Mouse (Mus musculus) heart, embryonic 10.5 days (tissue): ENCODE data around the gene Tarbp2. TPM values are rescaled to one million over a fixed set of nuclear protein-coding genes. Genes with fewer than 3 reads are reported as not detected.
A peak's percentile ranks its signal among the peaks of the same experiment; 100 is the strongest.

Experiments used
- DNase-seq: peaks from one replicate; pipeline ENCODE4 v3.0.0-alpha.2; 2017; ENCODE audit warnings: low spot score
- H3K27ac ChIP-seq: fragments of 300-500 bp; sonication (generic); 2 replicates; pipeline ENCODE4 v1.5.1; 2016; ENCODE audit warnings: mild to moderate bottlenecking
- H3K27me3 ChIP-seq: fragments of 300-500 bp; sonication (generic); 2 replicates; pipeline ENCODE4 v1.6.1; 2016; ENCODE audit warnings: mild to moderate bottlenecking; ENCODE audit not compliant: poor library complexity, insufficient read depth, severe bottlenecking
- H3K36me3 ChIP-seq: fragments of 300-500 bp; sonication (generic); 2 replicates; pipeline ENCODE4 v1.6.1; 2016; ENCODE audit warnings: mild to moderate bottlenecking, moderate library complexity
- H3K4me1 ChIP-seq: fragments of 300-500 bp; sonication (generic); 2 replicates; pipeline ENCODE4 v1.6.1; 2016; ENCODE audit warnings: mild to moderate bottlenecking
- H3K4me3 ChIP-seq: fragments of 300-500 bp; sonication (generic); 2 replicates; pipeline ENCODE4 v1.5.1; 2016; ENCODE audit warnings: mild to moderate bottlenecking, moderate library complexity
- H3K9me3 ChIP-seq: fragments of 300-500 bp; sonication (generic); 2 replicates; pipeline ENCODE4 v1.6.1; 2016; ENCODE audit warnings: mild to moderate bottlenecking, moderate library complexity
- WGBS: fragments of 180-500 bp; shearing (Covaris S2); methylation state at CpG from one replicate; pipeline ENCODE4 v1.1.7; 2016; 5-methylcytosine and 5-hydroxymethylcytosine counted together
- polyA plus RNA-seq: library from polyadenylated mRNA; unstranded; fragments of >200 nt; fragmentation: Nextera tagmentation; extraction: Ambion mirVana; gene quantifications from 2 replicates; pipeline ENCODE4 v1.2.1, GENCODE M21; 2016

Gene Tarbp2
- polyA plus RNA-seq = 127 and 140 TPM in 2 replicates

- Histone ChIP-seq H3K4me1 (peaks cover 37% of the 10 kb centered on the region), H3K36me3 (peaks cover 29% of the 10 kb centered on the region), H3K27me3 (no peaks in the 10 kb centered on the region), H3K4me3 (peak within 1 kb of the TSS; percentile 81), H3K27ac (peak within 1 kb of the TSS; percentile 98), H3K9me3 (no peaks in the 10 kb centered on the region)
- DNase-seq = peak; percentile 100
- under 1% methylated on average over 60 of the region's 60 CpGs for WGBS
Observed at GRCm38 (mm10) chr15:102517976-102518858, at the start of gene Tarbp2. Gene Tarbp2 (plus strand): TSS chr15:102518192.

GRCm38 (mm10) chr15:102468675-102469370 is 49.2 kb upstream of the Tarbp2 start:
- no peaks in the 10 kb centered on the region for H3K9me3 ChIP-seq
- H3K36me3 ChIP-seq = peaks cover 14% of the 10 kb centered on the region
- no peak overlapping the region for H3K4me3 ChIP-seq
- H3K4me1 ChIP-seq = 0 out of 2 replicates have a peak, but pooled peaks cover 3% of the 10 kb centered on the region
- H3K27ac ChIP-seq = no peak overlapping the region
- H3K27me3 ChIP-seq = no peaks in the 10 kb centered on the region
- peak; percentile 69 for DNase-seq
- 93% methylated on average over 9 of the region's 9 CpGs for WGBS

- Histone ChIP-seq H3K36me3 (peaks cover 27% of the 10 kb centered on the region), H3K4me3 (peak within 1 kb of the TSS; percentile 90), H3K9me3 (no peaks in the 10 kb centered on the region), H3K27me3 (no peaks in the 10 kb centered on the region), H3K27ac (peak within 1 kb of the TSS; percentile 99), H3K4me1 (0 out of 2 replicates have a peak, but pooled peaks cover 3% of the 10 kb centered on the region)
- under 1% methylated on average over 35 of the region's 40 CpGs for WGBS
- DNase-seq = peak; percentile 99
Observed at GRCm38 (mm10) chr15:102470183-102470604, 47.8 kb upstream of the Tarbp2 start, which contains the start of gene Pcbp2. Gene Pcbp2 (plus strand): TSS chr15:102470539.

GRCm38 (mm10) chr15:102470605-102471294 is 47.2 kb upstream of the Tarbp2 start:
- WGBS = under 1% methylated on average over 43 of the region's 67 CpGs
- Histone ChIP-seq H3K36me3 (peaks cover 33% of the 10 kb centered on the region), H3K4me3 (peak overlapping the region; percentile 90), H3K9me3 (no peaks in the 10 kb centered on the region), H3K4me1 (0 out of 2 replicates have a peak, but pooled peaks cover 3% of the 10 kb centered on the region), H3K27me3 (no peaks in the 10 kb centered on the region), H3K27ac (peak overlapping the region; percentile 99)
- peak; percentile 92 for DNase-seq

- Histone ChIP-seq H3K4me3 (peak overlapping the region; percentile 90), H3K27me3 (no peaks in the 10 kb centered on the region), H3K27ac (peak overlapping the region; percentile 99), H3K36me3 (peaks cover 38% of the 10 kb centered on the region), H3K9me3 (no peaks in the 10 kb centered on the region), H3K4me1 (0 out of 2 replicates have a peak, but pooled peaks cover 3% of the 10 kb centered on the region)
- 0% methylated on average over 10 of the region's 10 CpGs for WGBS
- no peak for DNase-seq
Observed at GRCm38 (mm10) chr15:102471295-102471645, 46.7 kb upstream of the Tarbp2 start.

- H3K36me3 ChIP-seq = peaks cover 43% of the 10 kb centered on the region
- peak; percentile 7 for DNase-seq
- peak overlapping the region; percentile 90 for H3K4me3 ChIP-seq
- H3K4me1 ChIP-seq = 0 out of 2 replicates have a peak, but pooled peaks cover 3% of the 10 kb centered on the region
- H3K27me3 ChIP-seq = no peaks in the 10 kb centered on the region
- no peaks in the 10 kb centered on the region for H3K9me3 ChIP-seq
- H3K27ac ChIP-seq = no peak overlapping the region
Observed at GRCm38 (mm10) chr15:102471727-102472126, 46.3 kb upstream of the Tarbp2 start.

GRCm38 (mm10) chr15:102473246-102473645 is 44.7 kb upstream of the Tarbp2 start:
- peak overlapping the region; percentile 12; the same call in 1 of the 2 replicates for H3K4me3 ChIP-seq
- 0 out of 2 replicates have a peak, but pooled peaks cover 3% of the 10 kb centered on the region for H3K4me1 ChIP-seq

GRCm38 (mm10) chr15:102474520-102474919 is 43.5 kb upstream of the Tarbp2 start:
- WGBS = 87% methylated on average over 2 of the region's 2 CpGs
- H3K36me3 ChIP-seq = peaks cover 61% of the 10 kb centered on the region
- DNase-seq = no peak
- no peak overlapping the region for H3K4me3 ChIP-seq
- no peaks in the 10 kb centered on the region for H3K27me3 ChIP-seq
- H3K27ac ChIP-seq = no peak overlapping the region
- no peaks in the 10 kb centered on the region for H3K9me3 ChIP-seq
- 0 out of 2 replicates have a peak, but pooled peaks cover 3% of the 10 kb centered on the region for H3K4me1 ChIP-seq

More at GRCm38 (mm10) chr15:102473246-102473645, 44.7 kb upstream of the Tarbp2 start:
- no peaks in the 10 kb centered on the region for H3K9me3 ChIP-seq
- no peak for DNase-seq
- 74% methylated on average over 2 of the region's 2 CpGs for WGBS
- H3K27ac ChIP-seq = no peak overlapping the region
- no peaks in the 10 kb centered on the region for H3K27me3 ChIP-seq
- peaks cover 56% of the 10 kb centered on the region for H3K36me3 ChIP-seq

GRCm38 (mm10) chr15:102483136-102483535 is 34.9 kb upstream of the Tarbp2 start:
- no peak for DNase-seq
- 58% methylated on average over 3 of the region's 3 CpGs for WGBS
- H3K27ac ChIP-seq = no peak overlapping the region
- no peaks in the 10 kb centered on the region for H3K9me3 ChIP-seq
- peaks cover 14% of the 10 kb centered on the region; the same call in 1 of the 2 replicates for H3K4me1 ChIP-seq
- H3K36me3 ChIP-seq = peaks cover 96% of the 10 kb centered on the region
- no peaks in the 10 kb centered on the region for H3K27me3 ChIP-seq
- no peak overlapping the region for H3K4me3 ChIP-seq

GRCm38 (mm10) chr15:102485853-102486252 is 32.1 kb upstream of the Tarbp2 start:
- no peaks in the 10 kb centered on the region for H3K9me3 ChIP-seq
- H3K36me3 ChIP-seq = peaks cover 99% of the 10 kb centered on the region
- H3K4me1 ChIP-seq = peaks cover 14% of the 10 kb centered on the region; the same call in 1 of the 2 replicates
- H3K27ac ChIP-seq = no peak overlapping the region
- no peak for DNase-seq
- 88% methylated on average over 12 of the region's 12 CpGs for WGBS
- no peak overlapping the region for H3K4me3 ChIP-seq
- no peaks in the 10 kb centered on the region for H3K27me3 ChIP-seq

- Histone ChIP-seq H3K9me3 (no peaks in the 10 kb centered on the region), H3K4me3 (no peak overlapping the region), H3K36me3 (peaks cover 100% of the 10 kb centered on the region), H3K27ac (no peak overlapping the region), H3K4me1 (peaks cover 11% of the 10 kb centered on the region; the same call in 1 of the 2 replicates), H3K27me3 (no peaks in the 10 kb centered on the region)
- DNase-seq = no peak
- 79% methylated on average over 1 of the region's 1 CpGs for WGBS
Observed at GRCm38 (mm10) chr15:102487664-102488063, 30.3 kb upstream of the Tarbp2 start.

GRCm38 (mm10) chr15:102498322-102498721 is 19.7 kb upstream of the Tarbp2 start:
- no peak for DNase-seq
- Histone ChIP-seq H3K27ac (no peak overlapping the region), H3K27me3 (no peaks in the 10 kb centered on the region), H3K4me3 (no peak overlapping the region), H3K4me1 (0 out of 2 replicates have a peak, but pooled peaks cover 5% of the 10 kb centered on the region), H3K36me3 (peaks cover 97% of the 10 kb centered on the region), H3K9me3 (no peaks in the 10 kb centered on the region)
- WGBS = 93% methylated on average over 3 of the region's 3 CpGs
